Mouse (Mus musculus) stomach, postnatal 0 days (tissue): ENCODE results near the gene Tmem245.

Experiments used
- CTCF ChIP-seq: IDR thresholded peaks from 2 replicates; pipeline ENCODE4 v1.5.1; 2016; ENCODE audit warnings: antibody characterized with exemption, low read depth, mild to moderate bottlenecking, moderate library complexity
- EP300 ChIP-seq: optimal IDR thresholded peaks from 2 replicates; pipeline ENCODE3; 2016; ENCODE audit warnings: antibody characterized with exemption

DNA sequence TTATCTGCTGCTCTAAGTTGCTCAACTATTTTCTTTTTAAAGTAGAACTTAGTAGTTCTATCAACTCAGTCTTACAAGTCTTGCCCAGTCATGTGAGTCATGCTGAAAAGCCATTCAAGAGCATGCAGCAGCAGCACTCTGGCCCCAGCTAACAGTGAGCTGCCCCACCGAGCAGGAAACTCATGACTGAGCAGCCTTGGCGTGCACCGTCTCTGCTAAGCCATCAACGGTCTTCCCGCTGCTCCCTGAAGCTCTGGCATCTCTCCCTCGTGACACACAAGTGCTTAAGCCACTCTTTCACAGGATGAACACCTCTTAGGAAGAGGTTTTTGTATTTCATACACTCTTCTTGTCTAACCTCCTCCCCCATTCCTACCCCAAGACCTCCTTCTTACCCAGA, 10.1 kb downstream of the Tmem245 start:
- no peak for TF ChIP-seq EP300
- TF ChIP-seq CTCF = no peak
